Mouse (Mus musculus) stomach, embryonic 14.5 days (tissue): ENCODE results near the gene Cdk6. TPM values are rescaled to one million over a fixed set of nuclear protein-coding genes. Genes with fewer than 3 reads are reported as not detected.

Experiments
- ATAC-seq: fragments of 200-750 bp; cut with Nextera tagmentation; 2 replicates; pipeline ENCODE4 v1.8.0; 2017; ENCODE audit warnings: low read depth, moderate TSS enrichment; ENCODE audit not compliant: insufficient number of reproducible peaks, insufficient read depth, low FRiP score
- H3K27ac ChIP-seq: fragments of 300-500 bp; sonication (generic); 2 replicates; pipeline ENCODE4 v1.5.1; 2014; ENCODE audit warnings: mild to moderate bottlenecking, low read length, moderate library complexity, mixed read lengths
- H3K27me3 ChIP-seq: fragments of 300-500 bp; sonication (generic); 2 replicates; pipeline ENCODE4 v1.6.1; 2014; ENCODE audit warnings: low read length, control low read depth, mixed read lengths; ENCODE audit not compliant: control insufficient read depth, insufficient read depth
- H3K36me3 ChIP-seq: fragments of 300-500 bp; sonication (generic); 2 replicates; pipeline ENCODE4 v1.6.1; 2014; ENCODE audit warnings: mild to moderate bottlenecking, control low read depth, low read length, moderate library complexity, mixed read lengths; ENCODE audit not compliant: control insufficient read depth, insufficient read depth
- H3K4me1 ChIP-seq: fragments of 300-500 bp; sonication (generic); 2 replicates; pipeline ENCODE4 v1.6.1; 2014; ENCODE audit warnings: low read length, control low read depth, mixed read lengths; ENCODE audit not compliant: control insufficient read depth, insufficient read depth
- H3K4me2 ChIP-seq: fragments of 300-500 bp; sonication (generic); replicated peaks from 2 replicates; pipeline ENCODE4 v1.6.1; 2014; ENCODE audit warnings: low read depth, low read length, control low read depth
- H3K4me3 ChIP-seq: fragments of 300-500 bp; sonication (generic); 2 replicates; pipeline ENCODE4 v1.5.1; 2014; ENCODE audit warnings: low read depth, low read length, control low read depth
- H3K9ac ChIP-seq: fragments of 300-500 bp; sonication (generic); replicated peaks from 2 replicates; pipeline ENCODE4 v1.6.1; 2014; ENCODE audit warnings: low read depth, mild to moderate bottlenecking, control low read depth, low read length, moderate library complexity, mixed read lengths
- H3K9me3 ChIP-seq: fragments of 300-500 bp; sonication (generic); 2 replicates; pipeline ENCODE4 v1.6.1; 2016; ENCODE audit warnings: low read depth, low read length, control low read depth; ENCODE audit not compliant: control insufficient read depth
- WGBS: fragments of 180-500 bp; shearing (Covaris S2); extraction: QIAGEN DNeasy Blood & Tissue Kit; methylation state at CpG from one replicate; pipeline ENCODE4 v1.1.7; 2014; 5-methylcytosine and 5-hydroxymethylcytosine counted together
- polyA plus RNA-seq: library from polyadenylated mRNA; unstranded; fragments of >200 nt; fragmentation: Nextera tagmentation; extraction: Ambion mirVana; gene quantifications from 2 replicates; pipeline ENCODE4 v1.2.1, GENCODE M21; 2014

Cdk6 gene
- polyA plus RNA-seq, 1 experiment from 2014 or later = 36.8 TPM

- Histone ChIP-seq H3K36me3 (no peaks in the 10 kb centered on the region), H3K27me3 (no peaks in the 10 kb centered on the region), H3K9ac (no peak overlapping the region), H3K4me1 (peaks cover 1% of the 10 kb centered on the region; the same call in 1 of the 2 replicates), H3K4me2 (no peak overlapping the region), H3K27ac (no peak overlapping the region), H3K9me3 (no peaks in the 10 kb centered on the region), H3K4me3 (no peak overlapping the region)
- no peak for ATAC-seq
- WGBS = 86% methylated on average over 2 of the region's 2 CpGs
These were observed 34.9 kb downstream of the Cdk6 start for GRCm38 (mm10) chr5:3376167-3376566.

GRCm38 (mm10) chr5:3379252-3379651 lies 38.0 kb downstream of the Cdk6 start:
- no peak for ATAC-seq

GRCm38 (mm10) chr5:3380692-3381233 lies 39.5 kb downstream of the Cdk6 start:
- H3K36me3 ChIP-seq = no peaks in the 10 kb centered on the region
- H3K9ac ChIP-seq = no peak overlapping the region
- no peak overlapping the region for H3K27ac ChIP-seq
- no peaks in the 10 kb centered on the region for H3K27me3 ChIP-seq
- no peaks in the 10 kb centered on the region for H3K9me3 ChIP-seq
- WGBS = 69% methylated on average over 9 of the region's 9 CpGs
- 0 out of 2 replicates have a peak, but pooled peaks have one; percentile 42 for ATAC-seq
- no peak overlapping the region for H3K4me2 ChIP-seq
- peaks cover 3% of the 10 kb centered on the region; the same call in 1 of the 2 replicates for H3K4me1 ChIP-seq
- H3K4me3 ChIP-seq = no peak overlapping the region

More at GRCm38 (mm10) chr5:3379252-3379651, 38.0 kb downstream of the Cdk6 start:
- no peaks in the 10 kb centered on the region for H3K27me3 ChIP-seq
- H3K4me2 ChIP-seq = no peak overlapping the region
- no peaks in the 10 kb centered on the region for H3K36me3 ChIP-seq
- H3K4me1 ChIP-seq = peaks cover 3% of the 10 kb centered on the region; the same call in 1 of the 2 replicates
- no peak overlapping the region for H3K4me3 ChIP-seq
- WGBS = 61% methylated on average over 4 of the region's 4 CpGs
- H3K9me3 ChIP-seq = no peaks in the 10 kb centered on the region
- no peak overlapping the region for H3K27ac ChIP-seq
- no peak overlapping the region for H3K9ac ChIP-seq

- Histone ChIP-seq H3K27me3 (no peaks in the 10 kb centered on the region), H3K9ac (no peak overlapping the region), H3K27ac (no peak overlapping the region), H3K4me1 (peaks cover 3% of the 10 kb centered on the region; the same call in 1 of the 2 replicates), H3K36me3 (no peaks in the 10 kb centered on the region), H3K9me3 (no peaks in the 10 kb centered on the region), H3K4me3 (no peak overlapping the region), H3K4me2 (no peak overlapping the region)
- no peak for ATAC-seq
- WGBS = 81% methylated on average over 8 of the region's 8 CpGs
These were observed 40.5 kb downstream of the Cdk6 start for GRCm38 (mm10) chr5:3381795-3382194.

- ATAC-seq = no peak
- H3K9me3 ChIP-seq = no peaks in the 10 kb centered on the region
- H3K4me1 ChIP-seq = peaks cover 3% of the 10 kb centered on the region; the same call in 1 of the 2 replicates
- no peaks in the 10 kb centered on the region for H3K36me3 ChIP-seq
- no peak overlapping the region for H3K27ac ChIP-seq
- no peak overlapping the region for H3K4me2 ChIP-seq
- 80% methylated on average over 13 of the region's 13 CpGs for WGBS
- H3K9ac ChIP-seq = no peak overlapping the region
- H3K27me3 ChIP-seq = no peaks in the 10 kb centered on the region
- no peak overlapping the region for H3K4me3 ChIP-seq
These were observed 41.2 kb downstream of the Cdk6 start for GRCm38 (mm10) chr5:3382343-3383040.

- H3K27ac ChIP-seq = no peak overlapping the region
- no peaks in the 10 kb centered on the region for H3K36me3 ChIP-seq
- no peak overlapping the region for H3K9ac ChIP-seq
- WGBS = 79% methylated on average over 3 of the region's 3 CpGs
- H3K4me1 ChIP-seq = peaks cover 3% of the 10 kb centered on the region; the same call in 1 of the 2 replicates
- no peak overlapping the region for H3K4me3 ChIP-seq
- H3K4me2 ChIP-seq = no peak overlapping the region
- no peaks in the 10 kb centered on the region for H3K27me3 ChIP-seq
- ATAC-seq = no peak
- no peaks in the 10 kb centered on the region for H3K9me3 ChIP-seq
These were observed 42.3 kb downstream of the Cdk6 start for GRCm38 (mm10) chr5:3383547-3383946.

- Histone ChIP-seq H3K9me3 (no peaks in the 10 kb centered on the region), H3K9ac (no peak overlapping the region), H3K4me2 (no peak overlapping the region), H3K27ac (no peak overlapping the region), H3K36me3 (no peaks in the 10 kb centered on the region), H3K4me3 (no peak overlapping the region), H3K4me1 (peaks cover 3% of the 10 kb centered on the region; the same call in 1 of the 2 replicates), H3K27me3 (no peaks in the 10 kb centered on the region)
- 69% methylated on average over 1 of the region's 1 CpGs for WGBS
- no peak for ATAC-seq
These were observed 43.8 kb downstream of the Cdk6 start for GRCm38 (mm10) chr5:3385078-3385477.

- H3K27me3 ChIP-seq = no peaks in the 10 kb centered on the region
These were observed 44.9 kb downstream of the Cdk6 start for GRCm38 (mm10) chr5:3386021-3386730.

More at GRCm38 (mm10) chr5:3386021-3386730, 44.9 kb downstream of the Cdk6 start:
- Histone ChIP-seq H3K4me1 (peaks cover 1% of the 10 kb centered on the region; the same call in 1 of the 2 replicates), H3K27ac (no peak overlapping the region), H3K4me2 (no peak overlapping the region), H3K9ac (no peak overlapping the region), H3K36me3 (0 out of 2 replicates have a peak, but pooled peaks cover 1% of the 10 kb centered on the region), H3K9me3 (no peaks in the 10 kb centered on the region), H3K4me3 (no peak overlapping the region)
- 54% methylated on average over 7 of the region's 7 CpGs for WGBS
- no peak for ATAC-seq
